Mouse (Mus musculus) lung, embryonic 15.5 days (tissue): ENCODE results near the gene Crybb3. TPM values are rescaled to one million over a fixed set of nuclear protein-coding genes. Genes with fewer than 3 reads are reported as not detected.

Experiments
- ATAC-seq: fragments of 200-750 bp; cut with Nextera tagmentation; 2 replicates; pipeline ENCODE4 v1.8.0; 2017; ENCODE audit warnings: moderate number of reproducible peaks, borderline replicate concordance; ENCODE audit not compliant: low FRiP score, low TSS enrichment; ENCODE audit errors: extremely low read depth
- H3K27ac ChIP-seq: fragments of 300-500 bp; sonication (generic); 2 replicates; pipeline ENCODE4 v1.5.1; 2015; ENCODE audit warnings: moderate library complexity, mild to moderate bottlenecking, inconsistent platforms
- H3K27me3 ChIP-seq: fragments of 300-500 bp; sonication (generic); 2 replicates; pipeline ENCODE4 v1.6.1; 2015; ENCODE audit warnings: inconsistent platforms
- H3K36me3 ChIP-seq: fragments of 300-500 bp; sonication (generic); 2 replicates; pipeline ENCODE4 v1.6.1; 2015; ENCODE audit warnings: inconsistent platforms
- H3K4me1 ChIP-seq: fragments of 300-500 bp; sonication (generic); 2 replicates; pipeline ENCODE4 v1.6.1; 2015; ENCODE audit warnings: inconsistent platforms
- H3K4me2 ChIP-seq: fragments of 300-500 bp; sonication (generic); 2 replicates; pipeline ENCODE4 v1.6.1; 2015; ENCODE audit warnings: inconsistent platforms, mild to moderate bottlenecking, moderate library complexity
- H3K4me3 ChIP-seq: fragments of 300-500 bp; sonication (generic); 2 replicates; pipeline ENCODE4 v1.5.1; 2015; ENCODE audit warnings: mild to moderate bottlenecking, inconsistent platforms
- H3K9ac ChIP-seq: fragments of 300-500 bp; sonication (generic); 2 replicates; pipeline ENCODE4 v1.6.1; 2015; ENCODE audit warnings: inconsistent platforms
- H3K9me3 ChIP-seq: fragments of 300-500 bp; sonication (generic); 2 replicates; pipeline ENCODE4 v1.6.1; 2016; ENCODE audit warnings: inconsistent platforms
- WGBS: fragments of 180-500 bp; shearing (Covaris S2); methylation state at CpG from one replicate; pipeline ENCODE4 v1.1.7; 2015; 5-methylcytosine and 5-hydroxymethylcytosine counted together
- polyA plus RNA-seq: library from polyadenylated mRNA; unstranded; fragments of >200 nt; fragmentation: Nextera tagmentation; extraction: Ambion mirVana; gene quantifications from 2 replicates; pipeline ENCODE4 v1.2.1, GENCODE M21; 2015

Gene Crybb3
- polyA plus RNA-seq, 1 experiment from 2014 or later: 0.57 TPM

GRCm38 (mm10) chr5:113100422-113100821 lies 19.0 kb upstream of the Crybb3 start:
- Histone ChIP-seq H3K4me1 (peaks cover 12% of the 10 kb centered on the region; the same call in 1 of the 2 replicates), H3K4me2 (no peak overlapping the region), H3K36me3 (0 out of 2 replicates have a peak, but pooled peaks cover 10% of the 10 kb centered on the region), H3K9ac (no peak overlapping the region), H3K27ac (no peak overlapping the region), H3K9me3 (no peaks in the 10 kb centered on the region), H3K4me3 (no peak overlapping the region), H3K27me3 (no peaks in the 10 kb centered on the region)
- no peak for ATAC-seq
- 64% methylated on average over 11 of the region's 11 CpGs for WGBS

DNA sequence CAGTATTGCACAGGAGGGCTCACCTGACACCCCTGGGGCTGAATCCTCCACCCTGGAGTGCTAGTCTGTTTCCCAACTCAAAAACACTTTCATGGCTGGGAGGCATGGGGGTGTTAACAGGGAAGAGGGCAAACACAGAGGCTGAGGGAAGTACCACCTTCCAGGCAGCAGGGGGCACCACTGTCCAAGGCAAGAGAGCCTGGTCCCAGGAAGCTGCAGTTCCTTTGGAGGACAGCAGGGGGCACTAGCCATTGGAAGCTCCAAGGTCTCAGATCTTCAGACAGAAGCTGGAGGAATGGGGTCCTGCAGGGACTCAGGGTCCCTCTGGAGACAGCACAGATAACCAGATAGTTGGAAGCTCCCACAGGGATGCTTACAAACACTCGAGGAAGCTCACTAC lies 18.2 kb upstream of the Crybb3 start:
- no peak overlapping the region for H3K4me3 ChIP-seq
- no peak overlapping the region for H3K27ac ChIP-seq
- no peak overlapping the region for H3K9ac ChIP-seq
- WGBS: 8% methylated on average over 1 of the region's 1 CpGs
- peaks cover 12% of the 10 kb centered on the region; the same call in 1 of the 2 replicates for H3K4me1 ChIP-seq
- peaks cover 10% of the 10 kb centered on the region; the same call in 1 of the 2 replicates for H3K36me3 ChIP-seq
- H3K9me3 ChIP-seq: no peaks in the 10 kb centered on the region
- no peak overlapping the region for H3K4me2 ChIP-seq
- H3K27me3 ChIP-seq: no peaks in the 10 kb centered on the region
- ATAC-seq: no peak

DNA sequence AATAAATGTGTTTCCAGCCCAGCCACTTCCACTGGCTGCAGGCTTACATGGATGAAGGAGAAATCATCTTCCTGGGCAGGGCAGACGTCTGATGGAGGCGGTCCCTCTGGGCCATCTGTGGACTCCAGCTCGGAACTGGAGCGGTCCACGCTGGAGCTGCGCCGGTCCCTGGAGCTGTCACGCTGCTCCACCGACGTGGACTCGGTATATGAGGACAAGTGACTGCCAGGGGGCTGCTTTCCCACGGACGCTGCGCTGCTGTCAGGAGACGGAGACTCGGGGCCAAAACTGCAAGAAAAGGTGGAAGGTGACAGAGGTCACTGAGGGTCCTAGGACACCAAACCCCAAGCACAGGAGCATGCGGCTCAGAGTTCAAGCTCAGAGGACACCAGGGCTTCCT lies 16.2 kb upstream of the Crybb3 start:
- H3K4me1 ChIP-seq: peaks cover 12% of the 10 kb centered on the region; the same call in 1 of the 2 replicates
- 86% methylated on average over 17 of the region's 17 CpGs for WGBS
- H3K36me3 ChIP-seq: peaks cover 10% of the 10 kb centered on the region; the same call in 1 of the 2 replicates
- ATAC-seq: no peak
- H3K9ac ChIP-seq: no peak overlapping the region
- no peak overlapping the region for H3K4me3 ChIP-seq
- H3K4me2 ChIP-seq: no peak overlapping the region
- H3K27ac ChIP-seq: no peak overlapping the region
- no peaks in the 10 kb centered on the region for H3K27me3 ChIP-seq
- no peaks in the 10 kb centered on the region for H3K9me3 ChIP-seq

DNA sequence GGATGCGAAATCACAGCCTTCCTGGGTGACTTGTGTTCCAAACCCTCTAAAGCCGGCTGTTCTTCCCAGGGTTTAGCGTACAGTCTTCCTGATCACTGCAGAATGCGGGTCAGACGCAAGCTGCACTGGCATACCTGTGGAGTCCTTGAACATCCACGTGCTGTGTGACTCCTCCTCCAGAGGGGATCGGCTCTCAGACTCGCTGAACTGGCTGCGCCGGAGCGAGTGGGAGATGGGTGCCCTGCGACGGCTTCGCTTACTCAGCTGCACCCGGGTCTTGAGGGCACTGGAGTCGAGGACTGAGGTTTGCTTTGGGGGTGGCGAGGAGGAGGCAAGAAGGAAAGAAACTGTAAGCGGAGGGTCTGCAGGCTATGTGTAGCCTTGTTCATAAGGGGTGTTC lies 14.1 kb upstream of the Crybb3 start:
- no peak overlapping the region for H3K9ac ChIP-seq
- H3K4me1 ChIP-seq: peaks cover 9% of the 10 kb centered on the region; the same call in 1 of the 2 replicates
- 62% methylated on average over 18 of the region's 18 CpGs for WGBS
- no peaks in the 10 kb centered on the region for H3K9me3 ChIP-seq
- H3K4me3 ChIP-seq: no peak overlapping the region
- H3K27ac ChIP-seq: no peak overlapping the region
- peaks cover 19% of the 10 kb centered on the region; the same call in 1 of the 2 replicates for H3K36me3 ChIP-seq
- H3K4me2 ChIP-seq: no peak overlapping the region
- H3K27me3 ChIP-seq: no peaks in the 10 kb centered on the region
- no peak; the same call in 1 of the 2 replicates for ATAC-seq

GRCm38 (mm10) chr5:113092406-113092805 lies 11.0 kb upstream of the Crybb3 start:
- Histone ChIP-seq H3K27ac (no peak overlapping the region), H3K9me3 (no peaks in the 10 kb centered on the region), H3K4me1 (peaks cover 7% of the 10 kb centered on the region; the same call in 1 of the 2 replicates), H3K36me3 (peaks cover 29% of the 10 kb centered on the region), H3K4me2 (no peak overlapping the region), H3K4me3 (no peak overlapping the region), H3K27me3 (no peaks in the 10 kb centered on the region), H3K9ac (no peak overlapping the region)
- no peak for ATAC-seq
- WGBS: 70% methylated on average over 7 of the region's 7 CpGs

DNA sequence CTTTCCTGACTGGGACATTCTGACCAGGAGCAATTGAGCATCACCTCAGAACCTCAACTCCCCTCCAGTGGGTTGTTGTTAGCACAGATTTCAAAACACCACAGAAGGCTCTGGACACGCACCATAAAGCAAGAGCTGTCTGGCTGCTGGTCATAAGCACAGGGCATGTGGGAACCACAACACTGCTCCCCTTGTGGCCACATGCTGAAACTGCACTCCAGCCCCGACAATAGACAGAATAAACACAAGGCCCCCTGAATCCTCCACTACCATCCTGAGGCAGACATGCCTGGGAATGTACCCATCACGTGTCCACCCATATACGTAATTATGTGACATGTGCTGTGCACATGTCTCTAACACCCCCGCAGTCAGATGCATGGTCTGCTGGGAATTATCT lies 9.8 kb upstream of the Crybb3 start:
- Histone ChIP-seq H3K4me3 (no peak overlapping the region), H3K27me3 (no peaks in the 10 kb centered on the region), H3K4me2 (no peak overlapping the region), H3K27ac (no peak overlapping the region), H3K4me1 (peaks cover 4% of the 10 kb centered on the region; the same call in 1 of the 2 replicates), H3K9me3 (no peaks in the 10 kb centered on the region), H3K9ac (no peak overlapping the region), H3K36me3 (peaks cover 25% of the 10 kb centered on the region)
- no peak for ATAC-seq
- 55% methylated on average over 5 of the region's 5 CpGs for WGBS

DNA sequence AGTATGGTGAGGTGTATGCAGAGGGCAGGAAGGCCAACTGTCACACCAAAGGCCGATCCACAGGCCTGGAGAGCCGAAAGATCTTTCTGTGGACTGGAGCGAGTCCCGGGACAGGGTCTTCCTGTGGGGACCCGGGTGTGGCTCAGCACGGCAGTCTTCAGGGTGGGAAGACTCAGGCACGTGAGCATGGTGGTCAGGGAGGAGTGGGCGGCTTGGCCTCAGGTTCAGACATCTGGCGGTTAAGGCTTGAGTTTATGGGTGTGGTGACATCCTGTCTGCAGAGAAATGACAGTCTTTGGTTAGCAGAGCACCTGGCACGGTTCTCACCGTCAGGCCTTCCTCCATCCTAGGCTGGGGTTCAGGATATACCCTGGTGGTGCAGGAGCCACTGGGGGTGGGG lies 9.4 kb upstream of the Crybb3 start:
- ATAC-seq: no peak
- no peak overlapping the region for H3K4me2 ChIP-seq
- no peak overlapping the region for H3K27ac ChIP-seq
- no peak overlapping the region for H3K9ac ChIP-seq
- WGBS: 79% methylated on average over 11 of the region's 11 CpGs
- peaks cover under 1% of the 10 kb centered on the region; the same call in 1 of the 2 replicates for H3K4me1 ChIP-seq
- no peaks in the 10 kb centered on the region for H3K27me3 ChIP-seq
- H3K36me3 ChIP-seq: peaks cover 25% of the 10 kb centered on the region
- no peak overlapping the region for H3K4me3 ChIP-seq
- no peaks in the 10 kb centered on the region for H3K9me3 ChIP-seq

GRCm38 (mm10) chr5:113090077-113090690 lies 8.8 kb upstream of the Crybb3 start:
- no peak for ATAC-seq
- Histone ChIP-seq H3K9ac (no peak overlapping the region), H3K4me3 (no peak overlapping the region), H3K27ac (no peak overlapping the region), H3K36me3 (peaks cover 25% of the 10 kb centered on the region), H3K27me3 (no peaks in the 10 kb centered on the region), H3K4me2 (no peak overlapping the region), H3K9me3 (no peaks in the 10 kb centered on the region), H3K4me1 (no peaks in the 10 kb centered on the region)
- WGBS: 83% methylated on average over 24 of the region's 24 CpGs

DNA sequence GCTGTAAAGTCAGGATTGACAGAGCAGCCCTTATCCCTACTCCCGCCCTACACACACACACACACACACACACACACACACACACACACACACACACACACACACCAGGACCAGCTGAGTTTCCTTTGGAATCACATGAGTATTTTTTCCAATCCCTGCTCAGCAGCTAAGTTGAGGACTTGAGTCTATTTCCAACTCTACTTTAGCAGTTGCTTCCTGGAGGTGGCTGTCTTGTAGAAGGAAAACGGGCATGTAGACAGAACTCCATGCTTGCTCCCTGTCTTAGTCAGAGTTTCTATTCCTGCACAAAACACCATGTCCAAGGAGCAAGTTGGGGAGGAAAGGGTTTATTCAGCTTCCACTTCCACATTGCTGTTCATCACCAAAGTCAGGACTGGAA lies 6.1 kb upstream of the Crybb3 start:
- Histone ChIP-seq H3K9me3 (no peaks in the 10 kb centered on the region), H3K36me3 (peaks cover 25% of the 10 kb centered on the region), H3K4me3 (no peak overlapping the region), H3K4me1 (0 out of 2 replicates have a peak, but pooled peaks cover 3% of the 10 kb centered on the region), H3K9ac (no peak overlapping the region), H3K4me2 (no peak overlapping the region), H3K27me3 (no peaks in the 10 kb centered on the region), H3K27ac (no peak overlapping the region)
- WGBS: 73% methylated on average over 2 of the region's 2 CpGs
- ATAC-seq: no peak

DNA sequence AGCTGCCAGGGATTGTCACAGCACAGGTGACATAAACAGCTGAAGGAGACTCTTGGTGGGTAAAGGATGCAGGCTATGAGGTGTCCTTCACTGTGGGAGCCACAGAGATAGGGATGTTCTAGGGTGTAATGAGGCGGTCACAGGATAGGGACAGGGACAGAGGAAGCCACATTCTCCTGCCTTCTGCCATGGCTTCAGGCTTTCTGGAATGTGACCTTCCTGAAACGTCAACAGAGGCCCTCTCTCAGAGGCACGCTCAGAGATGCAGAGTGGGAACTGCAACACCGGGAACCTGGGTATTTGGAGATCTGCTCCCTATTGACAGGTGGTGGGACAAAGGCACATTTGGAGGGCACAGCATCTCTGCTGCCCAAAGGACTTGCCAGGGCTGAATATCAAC lies 5.6 kb upstream of the Crybb3 start:
- Histone ChIP-seq H3K27me3 (no peaks in the 10 kb centered on the region), H3K36me3 (peaks cover 21% of the 10 kb centered on the region), H3K9me3 (no peaks in the 10 kb centered on the region), H3K4me1 (0 out of 2 replicates have a peak, but pooled peaks cover 3% of the 10 kb centered on the region), H3K27ac (no peak overlapping the region), H3K4me2 (no peak overlapping the region), H3K4me3 (no peak overlapping the region), H3K9ac (no peak overlapping the region)
- no peak for ATAC-seq
- WGBS: 45% methylated on average over 4 of the region's 4 CpGs

DNA sequence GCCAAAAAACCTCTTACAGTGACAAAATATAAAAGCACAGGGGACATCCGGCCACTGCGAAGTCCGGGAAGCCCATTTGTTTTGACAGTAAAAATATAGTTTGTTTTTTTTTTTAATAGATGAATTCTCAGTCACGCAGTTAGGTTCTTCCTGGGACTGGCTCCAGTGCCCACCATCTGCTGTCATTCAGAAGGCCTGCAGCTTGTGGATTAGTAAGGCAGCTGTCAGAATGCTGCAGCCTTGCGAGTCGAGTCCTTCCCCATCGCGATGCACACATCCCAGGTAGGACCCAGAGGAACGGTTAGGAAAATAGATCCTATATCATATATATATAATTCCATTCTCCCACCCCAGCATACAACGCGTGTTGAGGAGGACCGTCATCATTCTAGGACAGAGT lies 5.1 kb upstream of the Crybb3 start:
- Histone ChIP-seq H3K9me3 (no peaks in the 10 kb centered on the region), H3K36me3 (peaks cover 18% of the 10 kb centered on the region), H3K9ac (no peak overlapping the region), H3K27me3 (no peaks in the 10 kb centered on the region), H3K4me2 (no peak overlapping the region), H3K4me3 (no peak overlapping the region), H3K27ac (no peak overlapping the region), H3K4me1 (0 out of 2 replicates have a peak, but pooled peaks cover 3% of the 10 kb centered on the region)
- 64% methylated on average over 12 of the region's 12 CpGs for WGBS
- ATAC-seq: no peak

DNA sequence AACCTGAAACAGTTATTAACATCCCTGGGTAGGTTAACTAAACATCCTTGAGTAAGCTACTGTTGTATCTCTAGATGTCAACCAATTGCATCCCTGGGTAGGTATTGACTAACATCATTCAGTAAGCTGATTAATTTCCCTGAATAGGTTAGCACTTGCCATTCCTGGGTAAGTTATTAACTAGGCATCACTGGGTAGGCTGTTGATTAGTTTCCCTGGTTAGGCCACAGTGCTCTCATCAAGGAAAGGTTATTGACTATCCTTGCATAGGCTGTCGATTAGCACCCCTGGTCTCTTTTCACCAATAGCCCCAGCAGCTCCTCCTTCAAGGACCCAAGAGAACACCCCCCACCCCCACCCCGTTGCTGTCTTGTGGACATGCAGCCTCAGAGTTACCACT lies 4.5 kb upstream of the Crybb3 start:
- ATAC-seq: no peak
- Histone ChIP-seq H3K27me3 (no peaks in the 10 kb centered on the region), H3K36me3 (peaks cover 16% of the 10 kb centered on the region), H3K4me3 (no peak overlapping the region), H3K9ac (no peak overlapping the region), H3K4me1 (0 out of 2 replicates have a peak, but pooled peaks cover 3% of the 10 kb centered on the region), H3K4me2 (no peak overlapping the region), H3K9me3 (no peaks in the 10 kb centered on the region), H3K27ac (no peak overlapping the region)
- WGBS: 65% methylated on average over 2 of the region's 2 CpGs
